Mouse (Mus musculus): Measurements from ENCODE around the gene Trp53i11.

Gene Trp53i11

DNA sequence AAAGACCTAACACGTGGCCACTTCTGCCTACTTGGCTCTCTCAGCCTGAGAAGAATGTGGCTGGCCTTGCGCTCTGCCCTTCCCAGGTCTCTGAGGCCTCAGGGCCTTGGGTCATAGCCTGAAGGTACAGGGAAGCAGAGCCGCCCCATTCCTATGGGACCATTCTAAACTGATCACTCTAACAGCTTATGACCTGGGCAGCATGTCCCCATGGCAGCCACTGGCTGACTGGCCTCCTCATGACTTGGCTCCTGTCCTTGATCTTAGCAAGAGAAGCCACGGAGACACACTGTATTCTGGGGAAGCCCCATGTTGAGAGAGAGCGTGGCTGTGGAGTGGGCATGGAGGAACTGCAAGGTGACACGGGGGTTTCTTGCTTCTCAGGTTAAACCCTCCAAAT, 51.5 kb downstream of the Trp53i11 start:
- DNase-seq (ENCODE audit: low read depth, low spot score) = no peak

DNA sequence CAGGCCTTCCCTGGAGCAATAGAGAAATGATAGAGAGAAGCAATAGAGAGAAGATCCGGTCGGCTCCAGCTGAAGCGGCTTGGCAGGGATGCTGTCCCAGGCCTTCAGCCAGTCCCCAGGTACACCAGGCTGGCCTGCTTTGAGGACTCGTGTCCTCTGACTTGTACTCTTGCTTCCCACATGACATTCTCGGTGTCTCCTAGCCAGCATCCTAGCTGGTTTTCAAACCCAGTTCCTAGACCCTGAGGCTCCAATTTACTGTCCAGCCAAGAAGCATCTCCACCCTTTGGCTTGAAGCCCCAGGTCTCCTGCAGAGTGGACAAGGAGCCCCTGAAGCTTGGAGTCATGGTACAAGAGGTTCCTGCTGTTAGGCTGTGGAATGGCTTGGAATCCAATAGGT, 54.8 kb downstream of the Trp53i11 start:
- DNase-seq (ENCODE audit: low read depth, low spot score) = no peak

DNA sequence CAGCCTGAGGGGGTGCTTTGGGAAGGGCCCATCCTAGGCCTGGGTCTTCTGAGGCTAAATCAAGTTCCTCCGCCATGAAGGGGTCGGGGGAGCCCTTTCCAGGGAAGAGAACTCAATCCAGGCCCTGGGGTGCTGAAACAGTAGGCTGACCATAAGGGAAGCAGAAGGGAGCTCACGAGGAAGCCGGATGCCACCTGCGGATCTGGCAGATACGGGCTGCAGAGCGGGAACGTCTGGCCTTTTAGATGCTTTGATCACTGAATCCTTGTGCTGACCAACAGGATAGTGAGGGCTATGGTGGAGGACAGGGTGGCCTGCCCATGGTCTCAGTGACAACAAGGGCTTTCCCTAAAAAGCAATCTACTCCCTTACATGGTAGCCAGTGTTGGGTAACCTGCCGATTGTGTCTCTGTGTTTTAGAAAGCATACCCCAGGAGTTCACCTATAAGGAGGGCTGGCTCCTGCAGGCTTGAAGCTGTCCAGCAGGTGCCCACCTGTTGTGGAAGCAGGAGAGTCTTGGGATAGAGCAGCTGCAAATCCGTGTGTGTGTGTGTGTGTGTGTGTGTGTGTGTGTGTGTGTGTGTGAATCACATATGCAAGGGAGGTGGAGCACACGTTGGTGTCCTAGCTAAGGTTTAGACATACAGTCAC, 56.2 kb downstream of the Trp53i11 start:
- DNase-seq (ENCODE audit: low read depth, low spot score) = no peak

DNA sequence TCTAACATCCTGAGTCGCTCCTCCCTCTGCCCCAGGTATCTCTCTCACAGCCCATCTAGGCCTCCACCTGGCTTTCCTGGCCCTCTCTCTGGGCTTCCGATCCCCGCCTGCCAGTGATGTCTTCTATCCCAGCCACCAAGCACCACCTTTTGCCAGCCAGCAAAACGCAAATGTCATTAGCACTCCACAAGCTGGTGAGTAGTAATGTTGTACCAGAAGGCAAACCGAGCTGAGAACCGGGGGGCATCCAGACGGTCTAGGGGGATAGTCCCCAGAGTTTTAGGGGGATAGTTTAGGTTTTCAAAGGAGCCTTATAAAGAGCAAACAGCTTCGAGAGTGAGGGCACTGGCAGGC, 56.7 kb downstream of the Trp53i11 start:
- DNase-seq (ENCODE audit: low read depth, low spot score) = no peak

DNA sequence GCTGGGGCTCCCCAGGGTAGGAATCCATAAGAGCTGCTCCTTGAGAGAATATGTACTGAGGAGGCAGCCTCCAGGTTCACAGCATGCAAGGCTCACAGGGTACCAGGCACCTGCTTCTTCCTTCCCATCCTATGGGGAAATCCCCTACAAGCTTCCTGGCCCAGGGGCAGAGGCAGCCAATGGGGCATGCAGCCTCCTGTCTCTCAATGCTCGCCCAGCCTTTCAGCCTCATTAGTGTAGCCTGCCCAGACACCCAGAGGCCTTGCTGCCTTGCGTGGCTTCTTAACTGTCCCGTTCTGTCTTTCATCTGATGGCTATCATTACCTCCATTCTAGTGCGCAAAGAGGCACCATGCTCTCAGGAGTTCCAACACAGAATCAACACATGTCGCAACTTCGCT, 61.7 kb downstream of the Trp53i11 start:
- DNase-seq (ENCODE audit: low read depth, low spot score) = no peak

DNA sequence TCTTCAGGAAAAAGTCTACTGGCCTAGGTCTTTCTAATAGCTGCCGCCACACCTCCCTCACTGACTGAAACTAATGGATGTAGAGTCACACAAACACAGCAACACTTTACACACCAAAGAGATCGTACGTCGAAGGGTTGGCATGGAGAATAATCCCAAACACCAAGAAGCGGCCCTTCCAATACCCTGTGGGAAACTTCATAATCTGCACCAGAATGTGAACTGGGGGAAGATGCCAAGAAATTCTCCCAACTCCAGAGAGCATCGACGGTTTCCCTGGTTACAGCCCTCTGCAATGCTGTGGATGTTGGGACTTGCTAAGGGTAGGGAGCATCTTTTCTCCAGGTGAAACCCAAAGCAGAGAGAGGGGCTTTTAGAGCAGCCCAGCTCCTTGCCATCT, 63.3 kb downstream of the Trp53i11 start:
- DNase-seq (ENCODE audit: low read depth, low spot score) = no peak

Data from c-Kit-negative CD71-positive TER-119-positive erythroid progenitor cells, embryonic 14.5 days (primary cell).